Mouse (Mus musculus) forebrain, postnatal 0 days (tissue): Measurements from ENCODE around the gene Socs7. TPM values are rescaled to one million over a fixed set of nuclear protein-coding genes. Genes with fewer than 3 reads are reported as not detected.
A peak's percentile ranks its signal among the peaks of the same experiment; 100 is the strongest.

Source experiments
- ATAC-seq: fragments of 200-750 bp; cut with Nextera tagmentation; 2 replicates; pipeline ENCODE4 v1.8.0; 2017; ENCODE audit warnings: mild to moderate bottlenecking, moderate library complexity
- DNase-seq: peaks from one replicate; pipeline ENCODE4 v3.0.0-alpha.2; 2015
- H3K27ac ChIP-seq: fragments of 300-500 bp; sonication (generic); 2 replicates; pipeline ENCODE4 v1.5.1; 2014; ENCODE audit warnings: low read depth, mild to moderate bottlenecking, antibody characterized with exemption, low read length, moderate library complexity, mixed read lengths
- H3K27me3 ChIP-seq: fragments of 300-500 bp; sonication (generic); 2 replicates; pipeline ENCODE4 v1.6.1; 2014; ENCODE audit warnings: mild to moderate bottlenecking, low read length, mixed read lengths; ENCODE audit not compliant: insufficient read depth
- H3K36me3 ChIP-seq: fragments of 300-500 bp; sonication (generic); 2 replicates; pipeline ENCODE4 v1.6.1; 2014; ENCODE audit warnings: mild to moderate bottlenecking, moderate library complexity; ENCODE audit not compliant: insufficient read depth
- H3K4me1 ChIP-seq: fragments of 300-500 bp; sonication (generic); 2 replicates; pipeline ENCODE4 v1.6.1; 2014; ENCODE audit warnings: antibody characterized with exemption; ENCODE audit not compliant: insufficient read depth
- H3K4me2 ChIP-seq: fragments of 300-500 bp; sonication (generic); 2 replicates; pipeline ENCODE4 v1.6.1; 2014; ENCODE audit warnings: low read depth, mild to moderate bottlenecking, moderate library complexity
- H3K4me3 ChIP-seq: fragments of 300-500 bp; sonication (generic); 2 replicates; pipeline ENCODE4 v1.5.1; 2014; ENCODE audit warnings: low read depth, low read length, mixed read lengths
- H3K9ac ChIP-seq: fragments of 300-500 bp; sonication (generic); 2 replicates; pipeline ENCODE4 v1.6.1; 2014; ENCODE audit warnings: mild to moderate bottlenecking
- H3K9me3 ChIP-seq: fragments of 300-500 bp; sonication (generic); 2 replicates; pipeline ENCODE4 v1.6.1; 2016; ENCODE audit warnings: low read length
- CTCF ChIP-seq: sonication (generic); IDR thresholded peaks from 2 replicates; pipeline ENCODE4 v1.5.1; 2016; ENCODE audit warnings: antibody characterized with exemption, control low read depth, low read depth
- WGBS: fragments of 180-500 bp; shearing (Covaris S2); extraction: QIAGEN DNeasy Blood & Tissue Kit; methylation state at CpG from one replicate; pipeline ENCODE4 v1.1.7; 2014; 5-methylcytosine and 5-hydroxymethylcytosine counted together
- polyA plus RNA-seq: library from polyadenylated mRNA; unstranded; fragments of >200 nt; fragmentation: Nextera tagmentation; extraction: Ambion mirVana; gene quantifications from 2 replicates; pipeline ENCODE4 v1.2.1, GENCODE M21; 2015
- total RNA-seq: library from RNA; depleted of rRNA; stranded (reverse); fragments of >200 nt; gene quantifications from 2 replicates; pipeline ENCODE4 v1.2.3, GENCODE M21; 2014

Socs7 gene
- total and polyA plus RNA-seq, 2 experiments from 2014 or later: 6.4 to 64.3 TPM

DNA sequence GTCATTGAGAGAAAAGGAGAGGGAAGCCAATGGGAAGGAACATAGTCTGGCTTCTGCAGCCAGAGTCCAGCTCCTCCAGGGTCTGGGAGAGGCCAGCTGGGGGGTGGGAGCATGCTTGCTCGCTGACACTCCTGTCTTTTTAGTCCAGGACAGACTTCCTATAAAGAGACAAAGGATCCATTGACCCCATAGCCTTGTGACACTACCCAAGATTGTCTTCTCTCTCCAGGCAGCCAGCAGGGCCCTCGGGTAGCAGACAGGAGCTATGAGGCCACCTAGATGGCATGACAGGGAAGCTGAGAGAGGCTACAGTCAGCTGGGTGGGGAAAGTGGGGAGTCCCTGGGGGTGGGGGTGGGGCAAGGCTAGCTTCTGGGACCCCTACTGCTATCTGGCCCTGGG, 40.4 kb downstream of the Socs7 start:
- H3K9ac ChIP-seq: no peak overlapping the region
- H3K4me2 ChIP-seq: no peak overlapping the region
- DNase-seq (no peak), ATAC-seq (no peak)
- no peaks in the 10 kb centered on the region for H3K27me3 ChIP-seq
- H3K27ac ChIP-seq: no peak overlapping the region
- H3K4me3 ChIP-seq: no peak overlapping the region
- H3K4me1 ChIP-seq: peaks cover 30% of the 10 kb centered on the region
- TF ChIP-seq CTCF: no peak
- H3K36me3 ChIP-seq: no peaks in the 10 kb centered on the region
- 20% methylated on average over 2 of the region's 2 CpGs for WGBS
- H3K9me3 ChIP-seq: no peaks in the 10 kb centered on the region

- Histone ChIP-seq H3K4me3 (peak overlapping the region; percentile 67), H3K9ac (no peak overlapping the region), H3K4me2 (peak overlapping the region; percentile 84), H3K9me3 (no peaks in the 10 kb centered on the region), H3K4me1 (peaks cover 30% of the 10 kb centered on the region), H3K27me3 (no peaks in the 10 kb centered on the region), H3K36me3 (no peaks in the 10 kb centered on the region), H3K27ac (peak overlapping the region; percentile 76; the same call in 1 of the 2 replicates)
- DNase-seq (no peak), ATAC-seq (no peak)
- 37% methylated on average over 8 of the region's 8 CpGs for WGBS
- no peak for TF ChIP-seq CTCF
Observed at GRCm38 (mm10) chr11:97403614-97404183, 41.3 kb downstream of the Socs7 start.

GRCm38 (mm10) chr11:97404184-97404760, 41.9 kb downstream of the Socs7 start:
- TF ChIP-seq CTCF: no peak
- ATAC-seq: peak; percentile 69
- 0 out of 2 replicates have a peak, but pooled peaks cover 3% of the 10 kb centered on the region for H3K36me3 ChIP-seq
- no peaks in the 10 kb centered on the region for H3K27me3 ChIP-seq
- peak overlapping the region; percentile 76 for H3K27ac ChIP-seq
- H3K9ac ChIP-seq: peak overlapping the region; percentile 76
- peak overlapping the region; percentile 67 for H3K4me3 ChIP-seq
- WGBS: under 1% methylated on average over 54 of the region's 61 CpGs
- H3K4me1 ChIP-seq: peaks cover 30% of the 10 kb centered on the region
- H3K9me3 ChIP-seq: no peaks in the 10 kb centered on the region
- peak overlapping the region; percentile 84 for H3K4me2 ChIP-seq
- DNase-seq: peak; percentile 82

DNA sequence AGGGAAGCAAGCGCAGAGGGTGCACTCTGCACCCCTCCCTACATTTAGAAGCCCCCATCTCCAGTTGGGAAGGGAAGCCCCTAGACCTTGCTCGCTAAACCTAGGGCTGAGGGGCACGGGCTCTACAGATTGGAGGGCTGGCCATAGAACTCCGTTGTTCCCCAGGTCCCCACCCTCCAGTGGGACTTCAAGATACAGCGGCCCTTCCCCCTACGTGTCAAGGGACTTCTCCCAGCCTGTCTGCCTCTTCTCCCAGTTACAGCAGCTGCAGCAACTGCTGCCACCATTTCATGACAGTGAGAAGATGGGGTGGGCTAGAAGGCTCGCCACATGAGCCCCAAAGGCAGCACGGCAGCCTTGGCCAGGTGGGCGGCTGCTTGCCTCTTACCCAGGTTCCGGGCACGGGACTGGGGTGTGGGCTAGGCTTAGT, 42.4 kb downstream of the Socs7 start:
- Histone ChIP-seq H3K36me3 (0 out of 2 replicates have a peak, but pooled peaks cover 4% of the 10 kb centered on the region), H3K4me2 (peak overlapping the region; percentile 84), H3K4me3 (peak overlapping the region; percentile 67), H3K27ac (peak overlapping the region; percentile 76), H3K27me3 (no peaks in the 10 kb centered on the region), H3K4me1 (peaks cover 30% of the 10 kb centered on the region), H3K9me3 (no peaks in the 10 kb centered on the region), H3K9ac (peak overlapping the region; percentile 76)
- ATAC-seq (peak; percentile 26), DNase-seq (peak; percentile 69)
- TF ChIP-seq CTCF: no peak
- 3% methylated on average over 11 of the region's 11 CpGs for WGBS

- no peak for TF ChIP-seq CTCF
- WGBS: 62% methylated on average over 10 of the region's 10 CpGs
- no peak for ATAC-seq
- Histone ChIP-seq H3K4me2 (peak overlapping the region; percentile 84), H3K27ac (peak overlapping the region; percentile 45; the same call in 1 of the 2 replicates), H3K4me3 (peak overlapping the region; percentile 67; the same call in 1 of the 2 replicates), H3K36me3 (0 out of 2 replicates have a peak, but pooled peaks cover 4% of the 10 kb centered on the region), H3K4me1 (peaks cover 20% of the 10 kb centered on the region), H3K9me3 (no peaks in the 10 kb centered on the region), H3K27me3 (no peaks in the 10 kb centered on the region), H3K9ac (peak overlapping the region; percentile 76)
- no peak for DNase-seq
Observed at GRCm38 (mm10) chr11:97406094-97406951, 44.0 kb downstream of the Socs7 start.

GRCm38 (mm10) chr11:97407456-97407855, 45.1 kb downstream of the Socs7 start:
- no peaks in the 10 kb centered on the region for H3K27me3 ChIP-seq
- no peak for ATAC-seq
- H3K9me3 ChIP-seq: no peaks in the 10 kb centered on the region
- no peak for DNase-seq
- H3K36me3 ChIP-seq: 0 out of 2 replicates have a peak, but pooled peaks cover 4% of the 10 kb centered on the region
- H3K4me2 ChIP-seq: no peak overlapping the region
- no peak overlapping the region for H3K27ac ChIP-seq
- H3K9ac ChIP-seq: 0 out of 2 replicates have a peak overlapping the region, but pooled peaks have one; percentile 2
- H3K4me1 ChIP-seq: peaks cover 17% of the 10 kb centered on the region; the same call in 1 of the 2 replicates
- no peak overlapping the region for H3K4me3 ChIP-seq
- no peak for TF ChIP-seq CTCF
- WGBS: 69% methylated on average over 3 of the region's 3 CpGs
